Mouse (Mus musculus) embryonic facial prominence, embryonic 12.5 days (tissue): ENCODE results near the gene Egfem1. TPM values are rescaled to one million over a fixed set of nuclear protein-coding genes. Genes with fewer than 3 reads are reported as not detected.

Experiments
- ATAC-seq: fragments of 200-750 bp; cut with Nextera tagmentation; 2 replicates; pipeline ENCODE4 v1.8.0; 2017; ENCODE audit not compliant: insufficient number of reproducible peaks, insufficient read depth, low FRiP score, low TSS enrichment
- H3K27ac ChIP-seq: fragments of 300-500 bp; sonication (generic); 2 replicates; pipeline ENCODE4 v1.5.1; 2016; ENCODE audit warnings: mild to moderate bottlenecking
- H3K27me3 ChIP-seq: fragments of 300-500 bp; sonication (generic); 2 replicates; pipeline ENCODE4 v1.6.1; 2016; ENCODE audit warnings: mild to moderate bottlenecking, moderate library complexity
- H3K36me3 ChIP-seq: fragments of 300-500 bp; sonication (generic); 2 replicates; pipeline ENCODE4 v1.6.1; 2016; ENCODE audit warnings: mild to moderate bottlenecking
- H3K4me1 ChIP-seq: fragments of 300-500 bp; sonication (generic); 2 replicates; pipeline ENCODE4 v1.6.1; 2016
- H3K4me2 ChIP-seq: fragments of 300-500 bp; sonication (generic); replicated peaks from 2 replicates; pipeline ENCODE4 v1.6.1; 2016; ENCODE audit warnings: mild to moderate bottlenecking, moderate library complexity
- H3K4me3 ChIP-seq: fragments of 300-500 bp; sonication (generic); 2 replicates; pipeline ENCODE4 v1.5.1; 2016; ENCODE audit warnings: mild to moderate bottlenecking
- H3K9ac ChIP-seq: fragments of 300-500 bp; sonication (generic); 2 replicates; pipeline ENCODE4 v1.6.1; 2016; ENCODE audit warnings: mild to moderate bottlenecking, moderate library complexity
- H3K9me3 ChIP-seq: fragments of 300-500 bp; sonication (generic); 2 replicates; pipeline ENCODE4 v1.6.1; 2016; ENCODE audit warnings: mild to moderate bottlenecking, moderate library complexity
- whole genome bisulfite sequencing: fragments of 180-500 bp; shearing (Covaris S2); methylation state at CpG from one replicate; pipeline ENCODE4 v1.1.7; 2016; 5-methylcytosine and 5-hydroxymethylcytosine counted together
- polyA plus RNA-seq: library from polyadenylated mRNA; unstranded; fragments of >200 nt; fragmentation: Nextera tagmentation; extraction: Ambion mirVana; gene quantifications from 2 replicates; pipeline ENCODE4 v1.2.1, GENCODE M21; 2016

Egfem1 gene
- polyA plus RNA-seq, 1 experiment from 2014 or later, result 5.5 TPM

DNA sequence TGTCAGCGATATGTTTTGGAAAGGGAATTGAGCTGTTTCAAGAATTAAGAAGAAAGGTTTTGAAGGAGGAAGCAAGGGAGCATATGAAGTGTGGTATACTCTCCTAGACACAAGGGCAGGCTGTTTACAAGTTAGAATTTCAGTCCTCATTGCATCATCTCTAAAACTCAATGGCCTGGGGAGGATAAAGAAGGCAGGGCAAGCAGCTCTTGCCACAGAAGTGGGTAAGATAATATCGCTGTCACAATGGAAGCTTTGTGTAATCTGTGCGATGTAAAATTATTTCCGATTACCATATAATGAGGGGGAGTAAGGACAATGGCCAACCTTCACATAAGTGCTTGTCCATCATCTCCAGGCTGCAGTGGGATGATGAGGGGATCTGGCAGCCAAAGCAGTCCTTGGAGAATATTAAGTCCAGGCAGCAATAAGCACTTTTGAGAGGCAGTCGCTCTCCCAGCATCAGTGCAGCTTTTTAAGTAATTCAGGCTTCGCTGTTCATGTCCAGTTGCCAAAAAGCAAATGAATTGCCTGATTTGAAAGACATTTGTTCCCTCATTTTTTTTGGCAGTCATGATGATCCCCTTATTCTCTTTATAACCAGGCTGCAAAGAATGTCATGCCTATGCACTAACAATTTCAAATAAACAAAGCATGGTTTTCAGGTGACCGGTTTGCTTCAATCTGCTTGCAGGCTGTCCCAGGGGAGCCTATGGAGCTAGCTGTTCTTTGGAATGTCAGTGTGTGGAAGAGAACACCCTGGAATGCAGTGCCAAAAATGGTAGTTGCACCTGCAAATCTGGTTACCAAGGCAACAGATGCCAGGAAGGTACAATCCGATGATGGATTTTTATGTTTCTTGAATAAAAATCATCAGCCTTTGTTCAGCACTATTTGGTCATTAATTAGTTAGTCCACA lies 607.8 kb downstream of the Egfem1 start:
- no peak for ATAC-seq
- 69% methylated on average over 8 of the region's 8 CpGs for WGBS
- no peak overlapping the region for H3K27ac ChIP-seq
- no peaks in the 10 kb centered on the region for H3K36me3 ChIP-seq
- H3K4me3 ChIP-seq, result no peak overlapping the region
- no peaks in the 10 kb centered on the region for H3K27me3 ChIP-seq
- no peaks in the 10 kb centered on the region for H3K9me3 ChIP-seq
- H3K4me2 ChIP-seq, result no peak overlapping the region
- no peaks in the 10 kb centered on the region for H3K4me1 ChIP-seq
- no peak overlapping the region for H3K9ac ChIP-seq

DNA sequence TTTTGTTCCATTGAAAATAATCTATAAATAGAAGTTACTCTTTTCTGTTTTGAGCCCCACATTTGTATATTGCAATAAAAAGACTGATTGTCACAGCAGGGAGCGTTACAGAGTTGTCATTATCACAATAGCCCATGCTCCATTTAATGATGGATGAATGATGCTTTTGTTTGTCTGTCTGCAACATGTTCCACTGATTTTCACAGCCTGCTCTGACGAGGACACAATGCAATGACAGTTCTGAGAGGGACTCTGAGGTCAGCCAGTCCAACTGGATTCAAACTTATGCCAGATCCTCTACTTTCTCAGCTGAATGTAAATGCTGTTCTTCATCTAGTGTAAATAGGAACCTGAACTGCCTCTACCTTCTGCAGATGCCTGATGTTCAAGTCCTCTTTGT lies 619.3 kb downstream of the Egfem1 start:
- 27% methylated on average over 2 of the region's 2 CpGs for WGBS
- no peak for ATAC-seq
- H3K4me2 ChIP-seq, result no peak overlapping the region
- H3K9ac ChIP-seq, result no peak overlapping the region
- H3K9me3 ChIP-seq, result no peaks in the 10 kb centered on the region
- H3K4me1 ChIP-seq, result no peaks in the 10 kb centered on the region
- H3K4me3 ChIP-seq, result no peak overlapping the region
- H3K27ac ChIP-seq, result no peak overlapping the region
- H3K27me3 ChIP-seq, result no peaks in the 10 kb centered on the region
- no peaks in the 10 kb centered on the region for H3K36me3 ChIP-seq

DNA sequence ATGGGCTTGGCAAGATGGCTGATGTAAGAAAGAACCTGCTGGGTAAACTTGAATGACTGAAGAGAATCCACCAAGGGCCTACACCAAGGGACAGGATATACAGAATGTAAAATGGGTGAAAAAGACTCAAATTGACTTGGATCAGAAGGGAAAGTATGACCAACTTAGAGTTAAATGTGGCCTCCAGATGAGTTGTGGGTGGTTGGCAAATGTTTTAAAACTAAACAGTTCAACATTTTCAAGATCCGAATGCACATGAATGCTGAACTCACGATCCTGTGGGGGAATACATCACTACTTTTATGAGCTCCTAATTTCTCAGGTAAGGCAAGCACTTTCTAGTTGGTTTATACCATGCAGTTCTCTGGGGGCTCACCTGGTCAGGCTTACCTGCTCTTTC lies 625.0 kb downstream of the Egfem1 start:
- Histone ChIP-seq H3K9ac (no peak overlapping the region), H3K4me1 (no peaks in the 10 kb centered on the region), H3K36me3 (no peaks in the 10 kb centered on the region), H3K4me2 (no peak overlapping the region), H3K27ac (no peak overlapping the region), H3K27me3 (no peaks in the 10 kb centered on the region), H3K4me3 (no peak overlapping the region), H3K9me3 (no peaks in the 10 kb centered on the region)
- 82% methylated on average over 2 of the region's 2 CpGs for WGBS
- ATAC-seq, result no peak

DNA sequence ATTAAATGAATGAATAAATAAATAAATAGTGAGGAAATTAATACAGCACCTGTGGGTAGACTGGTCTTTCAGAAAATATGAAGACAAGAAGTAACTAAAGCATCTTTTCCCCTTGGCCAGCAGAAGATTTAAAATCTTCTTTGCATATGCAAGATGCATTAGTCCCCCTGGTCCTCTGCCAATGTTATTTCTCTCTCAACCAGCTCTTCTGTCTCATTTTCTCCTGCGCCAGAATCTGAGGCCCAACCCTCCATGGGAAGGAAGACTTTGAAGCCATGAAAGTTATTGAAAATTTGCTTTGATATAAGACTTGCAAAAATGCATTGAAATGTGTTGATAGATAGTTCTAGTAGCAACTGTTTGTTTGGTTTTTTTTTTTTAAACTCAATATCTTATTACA lies 625.6 kb downstream of the Egfem1 start:
- no peaks in the 10 kb centered on the region for H3K4me1 ChIP-seq
- no peak overlapping the region for H3K4me3 ChIP-seq
- no peak overlapping the region for H3K27ac ChIP-seq
- H3K36me3 ChIP-seq, result no peaks in the 10 kb centered on the region
- no peaks in the 10 kb centered on the region for H3K27me3 ChIP-seq
- ATAC-seq, result no peak
- H3K9ac ChIP-seq, result no peak overlapping the region
- 88% methylated on average over 1 of the region's 1 CpGs for WGBS
- H3K9me3 ChIP-seq, result no peaks in the 10 kb centered on the region
- no peak overlapping the region for H3K4me2 ChIP-seq

DNA sequence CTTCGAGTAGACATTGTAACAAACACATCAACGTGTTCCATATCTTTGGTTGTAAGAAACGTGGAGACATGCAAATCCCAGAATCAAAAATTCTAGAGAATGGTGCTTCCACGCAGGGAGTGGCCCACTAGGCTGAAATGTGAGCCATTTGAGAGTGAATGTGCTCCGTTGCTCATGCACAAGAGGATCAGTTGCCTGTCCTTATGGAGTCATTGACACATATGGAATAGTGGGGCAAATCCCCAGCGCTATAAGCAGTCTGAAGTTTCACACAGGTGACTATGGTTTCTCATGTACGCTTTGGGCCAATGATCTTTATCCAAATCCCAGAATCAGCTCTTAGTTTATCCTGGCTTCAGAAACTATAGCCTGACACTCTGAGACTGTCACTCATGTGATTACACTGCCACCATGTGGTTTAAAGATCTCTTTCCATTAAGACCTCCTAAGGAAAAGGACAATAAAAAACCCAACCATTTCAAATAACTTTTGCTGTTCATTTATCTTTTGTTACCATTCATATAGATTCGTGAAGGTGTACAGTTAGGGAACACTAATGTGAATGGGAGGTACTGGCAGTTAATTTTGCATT lies 644.6 kb downstream of the Egfem1 start:
- no peaks in the 10 kb centered on the region for H3K36me3 ChIP-seq
- no peak overlapping the region for H3K4me2 ChIP-seq
- WGBS, result 55% methylated on average over 8 of the region's 8 CpGs
- no peak overlapping the region for H3K4me3 ChIP-seq
- no peaks in the 10 kb centered on the region for H3K4me1 ChIP-seq
- no peak overlapping the region for H3K9ac ChIP-seq
- no peaks in the 10 kb centered on the region for H3K27me3 ChIP-seq
- no peaks in the 10 kb centered on the region for H3K9me3 ChIP-seq
- no peak overlapping the region for H3K27ac ChIP-seq
- ATAC-seq, result no peak

DNA sequence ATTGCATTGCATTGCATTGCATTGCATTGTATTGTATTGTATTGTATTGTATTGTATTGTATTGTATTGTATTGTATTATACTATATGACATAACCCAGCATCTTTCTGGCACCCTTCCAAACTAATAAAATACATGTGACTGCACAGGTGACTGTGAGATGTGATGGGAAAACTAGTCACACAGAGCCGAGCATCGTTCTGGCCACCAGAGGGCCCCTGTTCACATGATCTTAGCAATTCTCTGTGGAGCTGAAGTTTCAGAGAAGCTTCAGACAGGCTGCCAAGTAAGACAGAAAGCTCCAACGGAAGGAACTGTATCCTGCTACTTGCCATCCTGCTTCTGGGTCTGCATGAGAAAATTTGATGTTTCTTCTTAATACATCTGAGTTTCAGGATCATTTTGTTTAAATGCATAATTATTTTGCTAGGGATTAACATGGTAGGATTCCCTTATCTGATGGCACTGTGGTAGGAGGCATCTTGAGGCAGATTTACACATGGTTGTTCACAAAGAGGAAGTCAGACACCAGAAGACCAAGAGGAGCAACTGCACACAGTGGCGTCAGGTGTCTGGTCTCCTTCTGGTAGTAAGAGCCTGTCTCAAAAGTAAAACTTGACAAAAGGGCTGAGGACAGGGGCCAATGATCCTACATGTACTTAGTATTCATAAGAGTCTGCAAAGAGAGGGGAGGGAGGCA lies 648.4 kb downstream of the Egfem1 start:
- Histone ChIP-seq H3K4me3 (no peak overlapping the region), H3K36me3 (no peaks in the 10 kb centered on the region), H3K4me2 (no peak overlapping the region), H3K4me1 (peaks cover 18% of the 10 kb centered on the region; the same call in 1 of the 2 replicates), H3K9ac (no peak overlapping the region), H3K27me3 (no peaks in the 10 kb centered on the region), H3K27ac (no peak overlapping the region), H3K9me3 (no peaks in the 10 kb centered on the region)
- 24% methylated on average over 4 of the region's 4 CpGs for WGBS
- ATAC-seq, result no peak

DNA sequence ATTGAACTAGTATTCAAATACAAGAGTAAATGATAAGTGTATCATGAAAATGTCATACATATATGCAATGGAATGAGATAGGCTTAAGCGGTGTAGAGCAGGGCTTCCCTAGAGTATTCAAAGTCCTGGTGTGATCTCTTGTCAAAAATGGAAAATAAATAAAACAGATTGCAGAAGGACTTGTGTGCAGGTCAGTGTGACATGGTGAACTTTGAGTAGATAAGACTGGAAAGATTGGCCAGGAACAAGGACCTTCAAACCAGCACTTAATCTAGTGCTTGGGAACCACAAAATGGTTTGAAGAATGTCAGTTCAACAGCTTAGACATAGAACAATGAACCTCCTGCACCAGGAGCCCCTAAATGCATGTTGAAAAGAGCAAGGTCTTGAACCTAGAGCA lies 649.7 kb downstream of the Egfem1 start:
- no peak overlapping the region for H3K4me3 ChIP-seq
- 93% methylated on average over 1 of the region's 1 CpGs for WGBS
- H3K27ac ChIP-seq, result no peak overlapping the region
- ATAC-seq, result no peak
- H3K4me1 ChIP-seq, result peaks cover 18% of the 10 kb centered on the region; the same call in 1 of the 2 replicates
- no peaks in the 10 kb centered on the region for H3K36me3 ChIP-seq
- H3K4me2 ChIP-seq, result no peak overlapping the region
- H3K9ac ChIP-seq, result no peak overlapping the region
- H3K27me3 ChIP-seq, result no peaks in the 10 kb centered on the region
- no peaks in the 10 kb centered on the region for H3K9me3 ChIP-seq

DNA sequence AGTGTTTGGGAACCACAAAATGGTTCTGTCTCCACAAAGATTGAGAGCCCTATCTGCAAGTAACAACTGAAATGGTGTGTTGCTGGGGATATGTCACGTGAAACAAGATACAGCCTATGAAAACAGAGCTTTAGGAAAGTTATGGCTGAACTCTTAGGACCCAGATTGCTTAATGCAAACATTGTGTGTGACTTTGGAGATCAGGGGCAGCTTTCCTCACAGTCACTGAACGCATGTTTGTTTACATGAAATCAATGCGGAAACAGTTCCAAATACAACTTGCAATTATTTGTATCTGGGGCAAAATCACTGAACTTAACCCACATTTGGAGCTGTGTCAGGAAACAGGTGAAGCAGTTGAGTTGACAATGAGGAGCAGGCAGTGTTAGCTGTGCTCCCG lies 650.8 kb downstream of the Egfem1 start:
- Histone ChIP-seq H3K4me2 (no peak overlapping the region), H3K4me1 (peaks cover 18% of the 10 kb centered on the region; the same call in 1 of the 2 replicates), H3K9ac (no peak overlapping the region), H3K4me3 (no peak overlapping the region), H3K9me3 (no peaks in the 10 kb centered on the region), H3K27me3 (no peaks in the 10 kb centered on the region), H3K27ac (no peak overlapping the region), H3K36me3 (no peaks in the 10 kb centered on the region)
- no peak for ATAC-seq
- 41% methylated on average over 4 of the region's 4 CpGs for WGBS

DNA sequence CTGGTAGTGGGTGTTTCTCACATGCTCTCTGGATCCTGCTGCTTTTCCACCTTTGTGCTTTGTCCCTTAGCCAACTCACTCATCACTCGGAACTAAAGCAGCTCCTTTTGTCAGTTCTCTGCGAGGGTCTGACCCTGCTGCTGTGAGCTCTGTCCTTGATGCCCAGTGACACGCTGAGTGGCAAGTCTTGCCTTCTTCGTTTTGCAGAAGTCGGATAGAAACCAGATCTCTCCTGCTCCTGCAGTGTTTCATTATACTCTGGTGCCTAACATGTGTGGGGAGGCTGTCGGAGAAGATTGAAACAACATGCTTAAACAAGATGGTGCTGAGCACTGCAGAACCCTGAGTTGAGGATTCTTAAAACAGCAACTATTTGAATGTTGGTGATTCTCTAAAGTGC lies 652.4 kb downstream of the Egfem1 start:
- H3K4me1 ChIP-seq, result peaks cover 18% of the 10 kb centered on the region; the same call in 1 of the 2 replicates
- whole genome bisulfite sequencing, result 16% methylated on average over 6 of the region's 6 CpGs
- no peaks in the 10 kb centered on the region for H3K36me3 ChIP-seq
- H3K27me3 ChIP-seq, result no peaks in the 10 kb centered on the region
- no peak overlapping the region for H3K4me3 ChIP-seq
- H3K27ac ChIP-seq, result no peak overlapping the region
- ATAC-seq, result no peak
- H3K9me3 ChIP-seq, result no peaks in the 10 kb centered on the region
- no peak overlapping the region for H3K4me2 ChIP-seq
- no peak overlapping the region for H3K9ac ChIP-seq

DNA sequence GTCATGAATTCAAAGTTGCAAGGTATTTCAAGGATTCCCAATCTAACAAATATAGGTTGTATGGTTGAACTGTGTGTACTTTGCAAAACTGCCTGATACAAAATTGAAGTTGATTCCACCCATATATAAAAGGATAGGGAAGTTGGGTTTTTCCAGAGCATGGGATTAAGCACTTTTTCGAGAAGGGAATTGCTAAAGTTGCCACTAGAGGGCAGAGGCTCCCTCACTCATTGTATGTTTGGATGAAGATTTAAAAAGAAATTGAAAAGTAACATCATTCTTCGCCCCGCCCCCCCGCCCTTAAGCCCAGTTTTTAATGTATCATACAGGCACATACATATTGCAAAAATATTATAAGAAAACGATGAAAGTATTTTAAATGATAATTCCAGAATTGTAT lies 657.5 kb downstream of the Egfem1 start:
- Histone ChIP-seq H3K4me2 (no peak overlapping the region), H3K27ac (no peak overlapping the region), H3K4me3 (no peak overlapping the region), H3K9me3 (no peaks in the 10 kb centered on the region), H3K36me3 (no peaks in the 10 kb centered on the region), H3K27me3 (no peaks in the 10 kb centered on the region), H3K9ac (no peak overlapping the region), H3K4me1 (peaks cover 6% of the 10 kb centered on the region; the same call in 1 of the 2 replicates)
- WGBS, result 35% methylated on average over 5 of the region's 5 CpGs
- ATAC-seq, result no peak
